Mouse (Mus musculus): Measurements from ENCODE around the gene Olfr740. TPM values are rescaled to one million over a fixed set of nuclear protein-coding genes. Genes with fewer than 3 reads are reported as not detected.

The Olfr740 gene
- not detected in 2 replicates for polyA plus RNA-seq (2016; fragmentation: Nextera tagmentation; extraction: Ambion mirVana)

DNA sequence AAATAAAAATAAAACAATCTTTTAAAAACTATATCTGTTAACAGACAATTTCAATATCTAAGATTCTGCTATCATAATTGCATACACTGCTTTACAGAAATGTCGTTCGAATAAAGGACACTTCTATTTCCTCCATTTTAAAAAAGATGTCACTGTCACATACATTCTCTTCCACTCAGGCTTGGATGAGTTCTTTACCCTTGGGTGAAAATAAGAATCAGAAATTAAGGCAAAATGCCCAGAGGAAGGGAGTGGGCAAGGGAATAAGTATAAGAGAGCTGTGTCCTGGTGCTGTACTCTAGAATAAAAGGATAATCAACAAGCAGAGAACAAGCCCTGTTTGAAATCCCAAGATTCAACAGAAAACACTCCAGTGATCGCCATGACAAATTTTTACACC lies at the start of gene Olfr740:
Olfr740 (plus strand) TSS at position 301 of the 400 bp plus-strand sequence.
- 85% methylated on average over 3 of the region's 3 CpGs for WGBS

DNA sequence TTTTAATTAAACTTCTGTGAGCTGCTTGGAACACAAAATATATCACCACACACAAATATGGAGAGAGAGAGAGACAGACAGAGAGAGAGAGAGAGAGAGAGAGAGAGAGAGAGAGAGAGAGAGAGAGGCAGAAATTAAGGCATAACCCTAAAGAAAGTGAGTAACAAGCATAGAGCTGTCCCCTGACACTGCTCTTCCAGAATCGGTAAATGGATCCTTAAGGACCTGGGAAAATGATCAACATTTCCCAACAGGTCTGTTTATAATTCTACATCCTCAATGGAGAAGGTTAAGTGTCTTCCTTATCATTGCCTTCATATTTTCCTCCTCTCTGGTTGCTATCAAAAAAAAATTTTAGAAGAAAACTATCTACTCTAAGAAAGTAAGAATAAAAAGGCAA lies 38.1 kb upstream of the Olfr740 start, which contains the start of gene Olfr738:
Olfr738 (plus strand) TSS at position 301 of the 400 bp plus-strand sequence.
- no peak for DNase-seq (ENCODE audit: low spot score)
- Histone ChIP-seq H3K27me3 (ENCODE audit: insufficient read depth, poor library complexity, severe bottlenecking) (no peaks in the 10 kb centered on the region), H3K36me3 (no peaks in the 10 kb centered on the region), H3K9me3 (no peaks in the 10 kb centered on the region), H3K4me1 (replicated peaks) (no peaks in the 10 kb centered on the region), H3K27ac (no peak within 1 kb of the TSS), H3K4me3 (no peak within 1 kb of the TSS)
- WGBS = 93% methylated on average over 1 of the region's 1 CpGs

More for the DNA sequence above, at the start of gene Olfr740:
- Histone ChIP-seq H3K4me1 (replicated peaks) (no peaks in the 10 kb centered on the region), H3K27ac (no peak within 1 kb of the TSS), H3K9me3 (no peaks in the 10 kb centered on the region), H3K36me3 (no peaks in the 10 kb centered on the region), H3K27me3 (ENCODE audit: insufficient read depth, poor library complexity, severe bottlenecking) (no peaks in the 10 kb centered on the region), H3K4me3 (no peak within 1 kb of the TSS)
- no peak for DNase-seq (ENCODE audit: low spot score)

DNA sequence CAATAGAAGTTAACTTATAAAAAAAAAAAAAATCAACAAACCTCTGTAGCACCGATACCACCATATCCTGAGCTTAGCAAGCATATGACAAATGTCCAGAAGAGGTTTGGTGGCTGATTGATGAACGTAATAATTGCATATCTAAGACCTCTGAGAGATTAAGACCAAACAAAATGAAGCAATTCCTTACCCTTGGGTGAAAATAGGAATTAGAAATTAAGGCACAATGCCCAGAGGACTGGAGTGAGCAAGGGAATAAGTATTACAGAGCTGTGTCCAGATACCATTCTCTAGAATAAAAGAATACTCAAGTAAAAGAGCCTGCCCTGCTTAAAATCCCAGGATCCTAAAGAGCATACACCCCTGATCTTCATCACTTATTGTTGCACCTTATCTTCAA lies 27.0 kb upstream of the Olfr740 start, which contains the start of gene Olfr739:
Olfr739 (plus strand) TSS at position 301 of the 400 bp plus-strand sequence.
- H3K36me3 ChIP-seq = no peaks in the 10 kb centered on the region
- WGBS = 77% methylated on average over 2 of the region's 2 CpGs
- no peak for DNase-seq (ENCODE audit: low spot score)
- H3K9me3 ChIP-seq = no peaks in the 10 kb centered on the region
- no peaks in the 10 kb centered on the region for H3K4me1 ChIP-seq (replicated peaks)
- no peaks in the 10 kb centered on the region for H3K27me3 ChIP-seq (ENCODE audit: insufficient read depth, poor library complexity, severe bottlenecking)
- no peak within 1 kb of the TSS for H3K27ac ChIP-seq
- no peak within 1 kb of the TSS for H3K4me3 ChIP-seq

GRCm38 (mm10) chr14:50472438-50472837 lies 27.1 kb downstream of the Olfr740 start, which contains the start of gene Olfr741:
Olfr741 (plus strand) TSS chr14:50472738.
- Histone ChIP-seq H3K27ac (no peak within 1 kb of the TSS), H3K36me3 (no peaks in the 10 kb centered on the region), H3K27me3 (ENCODE audit: insufficient read depth, poor library complexity, severe bottlenecking) (no peaks in the 10 kb centered on the region), H3K4me1 (replicated peaks) (no peaks in the 10 kb centered on the region), H3K9me3 (0 out of 2 replicates have a peak, but pooled peaks cover 3% of the 10 kb centered on the region), H3K4me3 (no peak within 1 kb of the TSS)
- WGBS = 76% methylated on average over 2 of the region's 2 CpGs
- no peak for DNase-seq (ENCODE audit: low spot score)

DNA sequence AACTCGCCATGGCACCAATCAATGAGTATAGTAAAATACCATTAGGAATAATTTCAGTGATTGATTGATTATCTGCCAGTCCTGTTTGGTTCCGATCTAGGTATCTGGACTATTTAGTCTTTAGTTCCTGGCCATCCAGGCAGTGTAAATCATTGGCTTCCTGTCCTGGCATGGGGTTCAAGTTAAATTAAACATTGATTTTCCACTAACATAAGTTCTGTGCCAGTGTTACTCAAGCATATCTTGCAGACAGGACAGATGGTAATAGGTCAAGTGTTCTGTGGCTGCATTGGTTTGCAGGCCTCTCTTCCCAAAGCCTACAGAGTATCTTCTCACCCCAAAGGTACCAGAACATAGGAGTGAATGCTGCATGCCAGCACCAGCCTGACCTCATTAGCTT lies 33.1 kb downstream of the Olfr740 start:
- Histone ChIP-seq H3K4me3 (no peak overlapping the region), H3K36me3 (no peaks in the 10 kb centered on the region), H3K27me3 (ENCODE audit: insufficient read depth, poor library complexity, severe bottlenecking) (no peaks in the 10 kb centered on the region), H3K4me1 (replicated peaks) (no peaks in the 10 kb centered on the region), H3K9me3 (0 out of 2 replicates have a peak, but pooled peaks cover 7% of the 10 kb centered on the region), H3K27ac (no peak overlapping the region)
- WGBS = 82% methylated on average over 2 of the region's 2 CpGs
- no peak for DNase-seq (ENCODE audit: low spot score)

DNA sequence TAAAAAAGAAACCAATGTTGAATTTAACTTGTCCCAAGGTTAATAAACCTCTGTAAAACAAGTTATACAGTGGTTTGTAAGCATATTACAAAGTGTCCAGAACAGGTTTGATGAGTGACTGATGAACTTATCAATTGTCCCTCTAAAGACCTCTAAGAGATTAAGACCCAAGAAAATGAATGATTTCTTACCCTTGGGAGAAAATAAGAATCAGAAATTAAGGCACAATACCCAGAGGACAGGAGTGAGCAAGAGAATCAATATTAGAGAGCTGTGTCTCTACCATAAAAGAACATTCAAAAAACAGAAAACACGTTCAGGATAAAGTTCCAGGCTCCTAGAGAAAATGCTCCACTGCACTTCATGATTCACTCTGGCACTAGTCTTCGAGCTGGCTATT lies 58.0 kb downstream of the Olfr740 start, which contains the start of gene Olfr742:
Olfr742 (plus strand) TSS at position 301 of the 400 bp plus-strand sequence.
- DNase-seq (ENCODE audit: low spot score) = no peak
- Histone ChIP-seq H3K4me3 (no peak within 1 kb of the TSS), H3K9me3 (no peaks in the 10 kb centered on the region), H3K27ac (no peak within 1 kb of the TSS), H3K27me3 (ENCODE audit: insufficient read depth, poor library complexity, severe bottlenecking) (no peaks in the 10 kb centered on the region), H3K36me3 (no peaks in the 10 kb centered on the region), H3K4me1 (replicated peaks) (no peaks in the 10 kb centered on the region)
- 57% methylated on average over 2 of the region's 2 CpGs for WGBS

Other genes starting within 250 kb of the Olfr740 start
- not detected in 2 replicates for gene Olfr731, start 203.7 kb upstream of the Olfr740 start, polyA plus RNA-seq (2016; fragmentation: Nextera tagmentation; extraction: Ambion mirVana)
- gene Olfr732, start 161.3 kb upstream of the Olfr740 start, polyA plus RNA-seq (2016; fragmentation: Nextera tagmentation; extraction: Ambion mirVana) = not detected in 2 replicates
- not detected in 2 replicates for gene Olfr733, start 144.0 kb upstream of the Olfr740 start, polyA plus RNA-seq (2016; fragmentation: Nextera tagmentation; extraction: Ambion mirVana)
- not detected in 2 replicates for gene Olfr734, start 118.8 kb upstream of the Olfr740 start, polyA plus RNA-seq (2016; fragmentation: Nextera tagmentation; extraction: Ambion mirVana)
- not detected in 2 replicates for gene Olfr735, start 96.7 kb upstream of the Olfr740 start, polyA plus RNA-seq (2016; fragmentation: Nextera tagmentation; extraction: Ambion mirVana)
- not detected in 2 replicates for gene Tlr11, start 87.6 kb upstream of the Olfr740 start, polyA plus RNA-seq (2016; fragmentation: Nextera tagmentation; extraction: Ambion mirVana)
- not detected in 2 replicates for gene Olfr736, start 64.4 kb upstream of the Olfr740 start, polyA plus RNA-seq (2016; fragmentation: Nextera tagmentation; extraction: Ambion mirVana)
- gene Olfr738, start 38.0 kb upstream of the Olfr740 start, polyA plus RNA-seq (2016; fragmentation: Nextera tagmentation; extraction: Ambion mirVana) = not detected in 2 replicates
- gene Olfr739, start 26.9 kb upstream of the Olfr740 start, polyA plus RNA-seq (2016; fragmentation: Nextera tagmentation; extraction: Ambion mirVana) = not detected in 2 replicates
- not detected in 2 replicates for gene Olfr741, start 27.2 kb downstream of the Olfr740 start, polyA plus RNA-seq (2016; fragmentation: Nextera tagmentation; extraction: Ambion mirVana)
- gene Olfr742, start 58.1 kb downstream of the Olfr740 start, polyA plus RNA-seq (2016; fragmentation: Nextera tagmentation; extraction: Ambion mirVana) = not detected in 2 replicates
- not detected in 2 replicates for gene Olfr743, start 76.3 kb downstream of the Olfr740 start, polyA plus RNA-seq (2016; fragmentation: Nextera tagmentation; extraction: Ambion mirVana)
- gene Olfr744, start 169.3 kb downstream of the Olfr740 start, polyA plus RNA-seq (2016; fragmentation: Nextera tagmentation; extraction: Ambion mirVana) = not detected in 2 replicates
- not detected in 2 replicates for gene Olfr745, start 193.8 kb downstream of the Olfr740 start, polyA plus RNA-seq (2016; fragmentation: Nextera tagmentation; extraction: Ambion mirVana)
- gene Olfr746, start 201.5 kb downstream of the Olfr740 start, polyA plus RNA-seq (2016; fragmentation: Nextera tagmentation; extraction: Ambion mirVana) = not detected in 2 replicates
- gene Olfr747, start 247.7 kb downstream of the Olfr740 start, polyA plus RNA-seq (2016; fragmentation: Nextera tagmentation; extraction: Ambion mirVana) = not detected in 2 replicates

Data from hindbrain, embryonic 10.5 days (tissue).